Mouse (Mus musculus) liver, adult 2 months (tissue): ENCODE results near the gene Pigv. TPM values are rescaled to one million over a fixed set of nuclear protein-coding genes. Genes with fewer than 3 reads are reported as not detected.
"Not testable (repeated sequence)": the region's sequence is repeated elsewhere in the genome, so short reads cannot be mapped to it uniquely, and the experiment has no call there.

Experiments
- DNase-seq: peaks from one replicate; pipeline ENCODE4 v3.0.0-alpha.2; 2011; ENCODE audit warnings: low read depth, low spot score; ENCODE audit errors: extremely low read depth
- H3K27ac ChIP-seq: fragments of 200-500 bp; replicated peaks from 2 replicates; pipeline ENCODE4 v1.5.1; 2012; ENCODE audit warnings: low read depth, mild to moderate bottlenecking, control low read depth, inconsistent platforms, low read length; ENCODE audit not compliant: insufficient read depth
- H3K27me3 ChIP-seq: fragments of 200-500 bp; 2 replicates; pipeline ENCODE4 v1.6.1; 2012; ENCODE audit warnings: mild to moderate bottlenecking, moderate library complexity, low read length, inconsistent platforms; ENCODE audit not compliant: control insufficient read depth, insufficient read depth
- H3K36me3 ChIP-seq: fragments of 200-500 bp; 2 replicates; pipeline ENCODE4 v1.6.1; 2012; ENCODE audit warnings: low read length, inconsistent platforms; ENCODE audit not compliant: control insufficient read depth, insufficient read depth
- H3K4me1 ChIP-seq: fragments of 200-500 bp; 2 replicates; pipeline ENCODE4 v1.6.1; 2011; ENCODE audit warnings: low read length; ENCODE audit not compliant: control insufficient read depth, insufficient read depth
- H3K4me3 ChIP-seq: fragments of 200-500 bp; 2 replicates; pipeline ENCODE4 v1.5.1; 2011; ENCODE audit warnings: low read depth, mild to moderate bottlenecking, control low read depth, low read length, moderate library complexity; ENCODE audit not compliant: insufficient read depth
- H3K79me2 ChIP-seq: fragments of 200-500 bp; 2 replicates; pipeline ENCODE4 v1.6.1; 2012; ENCODE audit warnings: inconsistent platforms, mild to moderate bottlenecking, low read length, moderate library complexity; ENCODE audit not compliant: control insufficient read depth, insufficient read depth
- H3K9ac ChIP-seq: fragments of 200-500 bp; 2 replicates; pipeline ENCODE4 v1.6.1; 2012; ENCODE audit warnings: low read depth, mild to moderate bottlenecking, control low read depth, inconsistent platforms, low read length
- CTCF ChIP-seq: fragments of 200-500 bp; IDR thresholded peaks from 2 replicates; pipeline ENCODE4 v1.5.1; 2011; ENCODE audit warnings: low read depth, low read length, control low read depth
- POLR2A ChIP-seq: fragments of 200-500 bp; IDR thresholded peaks from 2 replicates; pipeline ENCODE4 v1.6.1; 2011; ENCODE audit warnings: low read length, control low read depth; ENCODE audit not compliant: insufficient read depth; ENCODE audit errors: extremely low read depth
- WGBS: fragments of 180-500 bp; shearing (Covaris S2); methylation state at CpG from one replicate; pipeline ENCODE4 v1.1.7; 2018; 5-methylcytosine and 5-hydroxymethylcytosine counted together
- polyA plus RNA-seq: library from polyadenylated mRNA; depleted of rRNA; stranded (reverse); fragments of >200 nt; gene quantifications from 2 replicates; pipeline ENCODE4 v1.2.3, GENCODE M21; 2012
- total RNA-seq: library from RNA; depleted of rRNA; stranded (reverse); fragments of >200 nt; gene quantifications from 2 replicates; pipeline ENCODE4 v1.2.3, GENCODE M21; 2014

Pigv gene
- total and polyA plus RNA-seq, 2 experiments: 6.4 to 7.5 TPM

DNA sequence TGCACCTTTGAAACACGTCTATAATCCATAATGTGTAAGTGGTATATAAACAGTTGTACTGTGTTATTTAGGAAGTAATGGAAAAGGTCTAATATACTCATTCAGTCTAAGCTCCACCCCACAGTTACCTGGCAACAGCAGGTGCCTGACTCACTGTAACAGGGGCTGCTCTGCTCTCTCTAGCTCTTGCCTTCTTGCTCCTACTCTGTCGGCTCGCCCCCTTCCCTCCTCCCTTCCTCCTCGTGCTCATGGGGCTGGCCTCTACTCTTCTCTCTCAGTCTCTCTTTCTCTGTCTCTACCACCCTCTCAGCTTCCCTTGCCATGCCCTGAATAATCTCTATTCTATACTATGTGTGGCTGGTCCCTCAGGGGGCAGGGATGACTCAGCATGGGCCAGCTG lies 15.4 kb downstream of the Pigv start:
- WGBS: 49% methylated on average over 4 of the region's 4 CpGs
- Histone ChIP-seq H3K27ac (no peak overlapping the region), H3K4me3 (no peak overlapping the region), H3K36me3 (no peaks in the 10 kb centered on the region), H3K4me1 (peaks cover 6% of the 10 kb centered on the region), H3K27me3 (no peaks in the 10 kb centered on the region), H3K79me2 (no peaks in the 10 kb centered on the region), H3K9ac (no peak overlapping the region)
- TF ChIP-seq CTCF: no peak
- no peak for TF ChIP-seq POLR2A
- DNase-seq: no peak

DNA sequence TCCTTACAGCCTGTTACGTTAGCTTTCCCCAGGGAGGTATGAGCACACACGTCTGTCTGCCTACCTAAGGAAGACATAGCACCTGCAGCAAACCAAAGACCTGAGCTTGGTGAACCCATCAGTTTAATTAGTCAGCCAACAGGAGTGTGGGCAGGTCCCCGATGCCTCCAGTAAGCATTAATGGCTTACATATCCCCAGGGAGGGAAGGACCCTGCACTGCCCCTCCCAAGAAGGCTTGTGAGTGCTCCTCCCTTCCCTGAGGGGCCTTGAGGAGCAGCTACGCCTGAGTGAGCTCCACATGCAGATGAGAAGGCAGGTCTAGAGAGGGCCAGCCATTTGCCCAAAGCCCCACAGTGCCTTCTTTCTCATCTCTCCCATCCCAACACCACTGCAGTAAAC lies 16.2 kb downstream of the Pigv start:
- Histone ChIP-seq H3K4me3 (no peak overlapping the region), H3K9ac (no peak overlapping the region), H3K27ac (no peak overlapping the region), H3K27me3 (no peaks in the 10 kb centered on the region), H3K4me1 (peaks cover 6% of the 10 kb centered on the region), H3K36me3 (no peaks in the 10 kb centered on the region), H3K79me2 (no peaks in the 10 kb centered on the region)
- TF ChIP-seq POLR2A (no peak), CTCF (no peak)
- WGBS: 88% methylated on average over 4 of the region's 4 CpGs
- no peak for DNase-seq

DNA sequence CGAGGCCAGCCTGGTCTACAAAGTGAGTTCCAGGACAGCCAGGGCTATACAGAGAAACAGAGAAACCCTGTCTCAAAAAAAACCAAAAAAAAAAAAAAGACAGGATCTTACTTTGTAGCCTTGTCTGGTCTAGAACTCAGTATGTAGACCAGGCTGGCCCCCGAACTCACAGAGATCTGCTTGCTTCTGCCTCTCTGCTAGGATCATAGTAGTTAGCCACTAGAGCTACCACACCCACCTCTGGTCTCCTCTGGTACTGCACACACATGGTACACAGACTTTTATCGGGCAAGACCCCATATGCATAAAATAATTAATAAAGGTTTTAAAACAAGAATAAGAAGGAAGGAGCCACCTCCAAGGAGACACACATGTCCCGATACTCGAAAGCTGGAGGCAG lies 18.4 kb downstream of the Pigv start:
- H3K79me2 ChIP-seq, H3K9ac ChIP-seq, H3K27me3 ChIP-seq, H3K36me3 ChIP-seq, H3K4me1 ChIP-seq, H3K4me3 ChIP-seq, H3K27ac ChIP-seq, DNase-seq: not testable (repeated sequence)
- 97% methylated on average over 5 of the region's 5 CpGs for WGBS

DNA sequence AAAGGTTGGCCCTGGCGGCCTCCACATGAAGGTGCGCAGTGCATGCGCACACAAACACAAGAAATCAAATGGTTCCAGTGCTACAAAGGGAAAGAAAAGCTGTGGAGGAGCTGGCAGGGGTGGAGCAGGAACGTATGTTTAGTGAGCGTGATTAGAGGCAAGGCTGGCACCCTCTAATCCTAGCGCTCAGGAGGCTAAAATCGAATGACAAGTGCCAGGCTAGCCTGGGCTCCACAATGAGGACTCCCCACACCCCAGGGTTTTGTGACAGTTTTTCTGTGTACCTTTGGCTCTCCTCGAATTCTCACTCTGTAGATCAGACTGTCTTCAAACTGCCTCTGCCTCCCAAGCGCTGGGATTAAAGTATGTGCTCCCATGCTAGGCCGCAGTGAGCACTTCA lies 19.7 kb downstream of the Pigv start:
- DNase-seq: no peak
- no peak overlapping the region for H3K27ac ChIP-seq
- no peaks in the 10 kb centered on the region for H3K79me2 ChIP-seq
- WGBS: 87% methylated on average over 10 of the region's 10 CpGs
- no peaks in the 10 kb centered on the region for H3K36me3 ChIP-seq
- no peaks in the 10 kb centered on the region for H3K27me3 ChIP-seq
- H3K4me3 ChIP-seq: no peak overlapping the region
- TF ChIP-seq CTCF: no peak
- no peak for TF ChIP-seq POLR2A
- no peaks in the 10 kb centered on the region; the same call in 1 of the 2 replicates for H3K4me1 ChIP-seq
- H3K9ac ChIP-seq: no peak overlapping the region

DNA sequence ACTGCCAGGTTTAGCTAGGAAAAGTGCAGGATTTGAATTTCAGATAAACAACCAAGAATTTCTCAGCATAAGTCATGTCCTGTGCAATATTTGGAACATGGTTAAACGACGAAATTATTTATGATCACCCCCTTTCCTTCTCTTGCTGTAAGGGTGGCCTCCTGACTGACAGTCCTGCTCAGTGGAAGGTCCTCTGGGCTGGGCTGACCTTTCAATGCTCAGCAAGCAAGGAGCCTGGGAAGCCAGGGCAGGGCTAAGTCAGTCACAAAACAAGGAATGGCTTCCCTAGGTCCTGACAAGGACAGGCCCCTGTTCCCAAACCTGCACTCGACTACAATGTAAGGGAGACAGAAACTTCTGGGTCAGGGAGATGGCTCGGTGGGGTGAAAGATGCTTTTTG lies 20.5 kb downstream of the Pigv start:
- Histone ChIP-seq H3K4me3 (no peak overlapping the region), H3K36me3 (no peaks in the 10 kb centered on the region), H3K27me3 (no peaks in the 10 kb centered on the region), H3K79me2 (no peaks in the 10 kb centered on the region), H3K27ac (no peak overlapping the region; the same call in 1 of the 2 replicates), H3K4me1 (no peaks in the 10 kb centered on the region; the same call in 1 of the 2 replicates), H3K9ac (no peak overlapping the region)
- WGBS: 66% methylated on average over 4 of the region's 4 CpGs
- no peak for TF ChIP-seq POLR2A
- no peak for TF ChIP-seq CTCF
- DNase-seq: no peak

DNA sequence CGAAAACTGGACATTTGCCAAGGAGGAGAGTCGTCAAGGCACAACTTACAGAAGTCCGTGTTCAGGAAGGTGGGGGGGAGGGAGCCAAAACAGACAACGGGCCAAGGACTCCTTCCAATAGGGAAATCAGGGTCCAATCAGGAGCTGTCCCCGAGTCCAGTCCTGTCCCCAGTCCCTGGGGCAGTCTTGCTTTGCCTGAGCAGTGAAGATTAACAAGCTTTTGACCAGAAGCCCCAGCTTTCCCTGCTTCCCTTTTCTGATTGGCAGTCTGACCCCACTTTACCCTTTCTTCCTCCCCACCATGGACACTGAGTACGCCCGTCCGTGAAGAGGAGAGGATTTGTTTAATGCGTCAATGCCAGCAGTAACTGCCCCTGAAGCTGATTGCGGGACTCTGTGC lies 21.0 kb downstream of the Pigv start:
- Histone ChIP-seq H3K27me3 (no peaks in the 10 kb centered on the region), H3K4me3 (no peak overlapping the region), H3K4me1 (no peaks in the 10 kb centered on the region; the same call in 1 of the 2 replicates), H3K9ac (no peak overlapping the region), H3K36me3 (no peaks in the 10 kb centered on the region), H3K27ac (peak overlapping the region; percentile 45), H3K79me2 (no peaks in the 10 kb centered on the region)
- TF ChIP-seq POLR2A (no peak), CTCF (no peak)
- DNase-seq: no peak
- 57% methylated on average over 10 of the region's 10 CpGs for WGBS
